Mouse (Mus musculus): ENCODE measurements at regions not wholly inside any gene's neighbourhood (a gene's known extent, or its start where the extent isn't known, plus 50 kb on each side); places are given as distances from the start of the nearest gene placed in this dataset.
A peak's percentile ranks its signal among the peaks of the same experiment; 100 is the strongest.

GRCm38 (mm10) chr7:115388874-115389273 is 645.4 kb downstream of the Insc start:
- no peak for DNase-seq

- DNase-seq = no peak
These were observed 646.1 kb downstream of the Sox6 start for GRCm38 (mm10) chr7:115392520-115392919.

- no peak for DNase-seq
These were observed 640.4 kb downstream of the Sox6 start for GRCm38 (mm10) chr7:115398202-115398601.

- no peak for DNase-seq
These were observed 639.1 kb downstream of the Sox6 start for GRCm38 (mm10) chr7:115399461-115399860.

GRCm38 (mm10) chr7:115407889-115408288 is 630.7 kb downstream of the Sox6 start:
- no peak for DNase-seq

GRCm38 (mm10) chr7:115408915-115409314 is 629.7 kb downstream of the Sox6 start:
- no peak for DNase-seq

- DNase-seq = peak in 1 of 2 experiments; percentile 14
These were observed 627.9 kb downstream of the Sox6 start for GRCm38 (mm10) chr7:115410501-115411230.

- peak; percentile 54 to 68 for DNase-seq
These were observed 627.1 kb downstream of the Sox6 start for GRCm38 (mm10) chr7:115411456-115411855.

- no peak for DNase-seq
These were observed 623.4 kb downstream of the Sox6 start for GRCm38 (mm10) chr7:115415147-115415561.

Data from cerebellum, postnatal 10 days (tissue).